Mouse (Mus musculus) limb, embryonic 13.5 days (tissue): ENCODE data around the gene Comt. TPM values are rescaled to one million over a fixed set of nuclear protein-coding genes. Genes with fewer than 3 reads are reported as not detected.
A peak's percentile ranks its signal among the peaks of the same experiment; 100 is the strongest.

Experiments
- ATAC-seq: fragments of 200-750 bp; cut with Nextera tagmentation; 2 replicates; pipeline ENCODE4 v1.8.0; 2017; ENCODE audit warnings: low read depth, moderate number of reproducible peaks, moderate TSS enrichment; ENCODE audit not compliant: low FRiP score
- H3K27ac ChIP-seq: fragments of 300-500 bp; sonication (generic); 2 replicates; pipeline ENCODE4 v1.5.1; 2015; ENCODE audit warnings: inconsistent platforms, mild to moderate bottlenecking, moderate library complexity
- H3K27me3 ChIP-seq: fragments of 300-500 bp; sonication (generic); 2 replicates; pipeline ENCODE4 v1.6.1; 2015; ENCODE audit warnings: mild to moderate bottlenecking, inconsistent platforms
- H3K36me3 ChIP-seq: fragments of 300-500 bp; sonication (generic); 2 replicates; pipeline ENCODE4 v1.6.1; 2015; ENCODE audit warnings: inconsistent platforms, mild to moderate bottlenecking, moderate library complexity
- H3K4me1 ChIP-seq: fragments of 300-500 bp; sonication (generic); 2 replicates; pipeline ENCODE4 v1.6.1; 2015; ENCODE audit warnings: inconsistent platforms
- H3K4me2 ChIP-seq: fragments of 300-500 bp; sonication (generic); replicated peaks from 2 replicates; pipeline ENCODE4 v1.6.1; 2015; ENCODE audit warnings: inconsistent platforms, mild to moderate bottlenecking, moderate library complexity
- H3K4me3 ChIP-seq: fragments of 300-500 bp; sonication (generic); 2 replicates; pipeline ENCODE4 v1.5.1; 2015; ENCODE audit warnings: moderate library complexity, mild to moderate bottlenecking, inconsistent platforms
- H3K9ac ChIP-seq: fragments of 300-500 bp; sonication (generic); 2 replicates; pipeline ENCODE4 v1.6.1; 2015; ENCODE audit warnings: mild to moderate bottlenecking, inconsistent platforms
- H3K9me3 ChIP-seq: fragments of 300-500 bp; sonication (generic); 2 replicates; pipeline ENCODE4 v1.6.1; 2016; ENCODE audit warnings: inconsistent platforms
- WGBS: fragments of 180-500 bp; shearing (Covaris S2); methylation state at CpG from one replicate; pipeline ENCODE4 v1.1.7; 2015; 5-methylcytosine and 5-hydroxymethylcytosine counted together
- polyA plus RNA-seq: library from polyadenylated mRNA; unstranded; fragments of >200 nt; fragmentation: Nextera tagmentation; extraction: Ambion mirVana; gene quantifications from 2 replicates; pipeline ENCODE4 v1.2.1, GENCODE M21; 2015

Gene Comt
- polyA plus RNA-seq, 1 experiment from 2014 or later: 87.4 TPM

DNA sequence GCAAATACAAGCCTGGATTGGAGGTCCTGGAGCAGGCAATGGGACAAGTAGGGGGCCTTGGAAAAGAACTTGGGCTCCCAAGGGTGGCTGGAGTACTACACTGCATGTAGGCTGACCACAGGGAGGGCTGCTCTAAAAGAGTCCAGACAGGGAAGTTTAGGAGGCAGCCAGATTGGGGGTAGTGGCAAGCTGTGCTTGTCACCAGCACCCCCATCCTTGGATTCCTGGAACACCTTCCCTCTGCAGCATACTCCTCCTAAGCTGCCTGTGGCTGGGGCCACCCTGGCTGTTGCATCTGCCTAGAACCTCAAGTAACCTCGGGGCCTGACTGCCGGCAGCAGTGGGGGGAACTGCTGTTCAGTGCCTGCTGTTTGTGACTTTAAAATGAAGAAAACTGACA, 20.8 kb downstream of the Comt start:
- ATAC-seq: no peak
- Histone ChIP-seq H3K9ac (no peak overlapping the region), H3K36me3 (peaks cover 86% of the 10 kb centered on the region), H3K9me3 (no peaks in the 10 kb centered on the region), H3K4me1 (peaks cover 4% of the 10 kb centered on the region), H3K27ac (no peak overlapping the region), H3K4me3 (no peak overlapping the region), H3K4me2 (no peak overlapping the region), H3K27me3 (no peaks in the 10 kb centered on the region)
- 73% methylated on average over 2 of the region's 2 CpGs for WGBS

- no peak overlapping the region for H3K4me2 ChIP-seq
- H3K4me3 ChIP-seq: no peak overlapping the region
- H3K27me3 ChIP-seq: no peaks in the 10 kb centered on the region
- ATAC-seq: no peak
- no peak overlapping the region for H3K9ac ChIP-seq
- H3K36me3 ChIP-seq: peaks cover 86% of the 10 kb centered on the region
- H3K27ac ChIP-seq: no peak overlapping the region
- H3K4me1 ChIP-seq: peaks cover 10% of the 10 kb centered on the region
- H3K9me3 ChIP-seq: no peaks in the 10 kb centered on the region
- WGBS: 87% methylated on average over 13 of the region's 13 CpGs
Measured at GRCm38 (mm10) chr16:18405091-18405854, 21.4 kb downstream of the Comt start.

GRCm38 (mm10) chr16:18403285-18403684, 23.4 kb downstream of the Comt start:
- H3K27me3 ChIP-seq: no peaks in the 10 kb centered on the region
- WGBS: 89% methylated on average over 12 of the region's 12 CpGs
- no peak overlapping the region for H3K4me3 ChIP-seq
- no peak overlapping the region for H3K27ac ChIP-seq
- H3K4me1 ChIP-seq: peaks cover 13% of the 10 kb centered on the region
- H3K36me3 ChIP-seq: peaks cover 88% of the 10 kb centered on the region
- no peak for ATAC-seq
- no peaks in the 10 kb centered on the region for H3K9me3 ChIP-seq
- no peak overlapping the region for H3K9ac ChIP-seq
- no peak overlapping the region for H3K4me2 ChIP-seq

DNA sequence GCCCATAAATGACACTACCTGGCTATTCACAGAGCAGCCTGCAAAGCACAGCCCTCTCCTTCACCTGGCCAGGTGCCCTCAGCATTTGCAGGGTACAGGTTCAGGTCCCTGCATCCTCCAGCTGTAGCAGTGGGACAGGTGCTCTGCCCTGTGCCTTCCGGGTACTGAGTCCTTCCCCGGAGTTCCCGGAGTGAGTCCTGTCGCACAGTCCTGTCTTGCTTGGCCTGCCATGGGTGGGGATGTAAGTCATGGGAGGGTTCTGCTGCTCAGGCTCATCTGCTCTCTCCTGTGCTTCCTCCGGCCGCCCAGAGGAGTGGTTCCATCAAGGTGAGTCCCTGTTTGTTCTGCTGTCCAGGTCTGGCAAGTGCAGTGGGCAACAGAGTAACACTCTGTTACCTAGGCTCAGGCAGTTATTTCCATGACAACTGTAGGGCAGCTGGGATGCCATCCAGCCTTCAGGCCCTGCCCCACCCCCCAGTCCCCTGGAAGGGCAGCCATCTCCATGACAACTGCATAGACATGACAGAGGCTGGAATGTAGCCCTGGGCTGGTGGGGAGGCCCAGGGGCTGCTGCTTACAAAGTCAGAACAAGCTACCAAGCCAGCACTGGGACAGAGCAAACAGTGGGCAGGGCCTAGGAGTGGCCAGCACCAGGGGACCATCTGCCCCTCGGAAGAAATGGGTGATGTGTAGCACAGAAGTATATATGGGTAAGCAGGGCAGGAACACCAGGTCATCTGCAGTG, 26.0 kb downstream of the Comt start:
- no peak for ATAC-seq
- peaks cover 91% of the 10 kb centered on the region for H3K36me3 ChIP-seq
- 46% methylated on average over 7 of the region's 7 CpGs for WGBS
- peaks cover 22% of the 10 kb centered on the region for H3K4me1 ChIP-seq
- H3K9ac ChIP-seq: no peak overlapping the region
- H3K27me3 ChIP-seq: no peaks in the 10 kb centered on the region
- H3K27ac ChIP-seq: peak overlapping the region; percentile 33; the same call in 1 of the 2 replicates
- H3K4me3 ChIP-seq: no peak overlapping the region
- no peaks in the 10 kb centered on the region for H3K9me3 ChIP-seq
- H3K4me2 ChIP-seq: no peak overlapping the region

DNA sequence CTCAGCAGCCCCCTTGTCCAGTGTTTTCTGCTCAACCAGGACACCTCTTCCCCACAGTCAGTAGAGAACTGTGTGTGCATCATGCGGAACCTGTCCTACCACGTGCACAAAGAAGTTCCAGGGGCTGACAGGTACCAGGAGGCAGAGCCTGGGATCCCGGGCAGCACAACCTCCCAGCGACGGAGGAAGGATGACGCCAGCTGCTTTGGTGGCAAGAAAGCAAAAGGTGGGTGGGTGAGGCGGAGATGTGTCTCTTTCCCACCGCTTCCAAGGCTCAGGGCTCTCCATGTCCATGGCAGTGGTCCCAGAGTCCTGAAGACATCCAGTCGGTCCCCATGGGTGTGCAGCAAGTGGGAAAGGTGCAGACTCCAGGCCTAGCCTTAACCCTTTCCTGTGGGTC, 26.6 kb downstream of the Comt start:
- H3K27ac ChIP-seq: no peak overlapping the region
- H3K4me1 ChIP-seq: peaks cover 28% of the 10 kb centered on the region
- H3K9ac ChIP-seq: no peak overlapping the region
- ATAC-seq: no peak
- no peaks in the 10 kb centered on the region for H3K9me3 ChIP-seq
- no peak overlapping the region for H3K4me3 ChIP-seq
- WGBS: 71% methylated on average over 9 of the region's 9 CpGs
- no peak overlapping the region for H3K4me2 ChIP-seq
- peaks cover 85% of the 10 kb centered on the region for H3K36me3 ChIP-seq
- no peaks in the 10 kb centered on the region for H3K27me3 ChIP-seq

- Histone ChIP-seq H3K27me3 (no peaks in the 10 kb centered on the region), H3K27ac (no peak overlapping the region), H3K4me2 (no peak overlapping the region), H3K36me3 (peaks cover 54% of the 10 kb centered on the region), H3K9ac (no peak overlapping the region), H3K4me1 (peaks cover 53% of the 10 kb centered on the region), H3K9me3 (no peaks in the 10 kb centered on the region), H3K4me3 (no peak overlapping the region)
- WGBS: 95% methylated on average over 27 of the region's 27 CpGs
- no peak for ATAC-seq
Measured at GRCm38 (mm10) chr16:18396791-18397621, 29.6 kb downstream of the Comt start.

- Histone ChIP-seq H3K9ac (0 out of 2 replicates have a peak overlapping the region, but pooled peaks have one; percentile 6), H3K4me2 (no peak overlapping the region), H3K4me3 (no peak overlapping the region), H3K4me1 (peaks cover 52% of the 10 kb centered on the region), H3K9me3 (no peaks in the 10 kb centered on the region), H3K27me3 (no peaks in the 10 kb centered on the region), H3K27ac (no peak overlapping the region), H3K36me3 (peaks cover 46% of the 10 kb centered on the region)
- no peak for ATAC-seq
- 78% methylated on average over 2 of the region's 2 CpGs for WGBS
Measured at GRCm38 (mm10) chr16:18396201-18396600, 30.5 kb downstream of the Comt start.

- H3K4me3 ChIP-seq: no peak overlapping the region
- 0 out of 2 replicates have a peak overlapping the region, but pooled peaks have one; percentile 6 for H3K9ac ChIP-seq
- H3K27me3 ChIP-seq: no peaks in the 10 kb centered on the region
- H3K27ac ChIP-seq: no peak overlapping the region
- WGBS: 41% methylated on average over 6 of the region's 7 CpGs
- peaks cover 41% of the 10 kb centered on the region for H3K36me3 ChIP-seq
- no peak overlapping the region for H3K4me2 ChIP-seq
- peaks cover 46% of the 10 kb centered on the region for H3K4me1 ChIP-seq
- H3K9me3 ChIP-seq: no peaks in the 10 kb centered on the region
- ATAC-seq: no peak
Measured at GRCm38 (mm10) chr16:18395620-18396036, 31.0 kb downstream of the Comt start.

DNA sequence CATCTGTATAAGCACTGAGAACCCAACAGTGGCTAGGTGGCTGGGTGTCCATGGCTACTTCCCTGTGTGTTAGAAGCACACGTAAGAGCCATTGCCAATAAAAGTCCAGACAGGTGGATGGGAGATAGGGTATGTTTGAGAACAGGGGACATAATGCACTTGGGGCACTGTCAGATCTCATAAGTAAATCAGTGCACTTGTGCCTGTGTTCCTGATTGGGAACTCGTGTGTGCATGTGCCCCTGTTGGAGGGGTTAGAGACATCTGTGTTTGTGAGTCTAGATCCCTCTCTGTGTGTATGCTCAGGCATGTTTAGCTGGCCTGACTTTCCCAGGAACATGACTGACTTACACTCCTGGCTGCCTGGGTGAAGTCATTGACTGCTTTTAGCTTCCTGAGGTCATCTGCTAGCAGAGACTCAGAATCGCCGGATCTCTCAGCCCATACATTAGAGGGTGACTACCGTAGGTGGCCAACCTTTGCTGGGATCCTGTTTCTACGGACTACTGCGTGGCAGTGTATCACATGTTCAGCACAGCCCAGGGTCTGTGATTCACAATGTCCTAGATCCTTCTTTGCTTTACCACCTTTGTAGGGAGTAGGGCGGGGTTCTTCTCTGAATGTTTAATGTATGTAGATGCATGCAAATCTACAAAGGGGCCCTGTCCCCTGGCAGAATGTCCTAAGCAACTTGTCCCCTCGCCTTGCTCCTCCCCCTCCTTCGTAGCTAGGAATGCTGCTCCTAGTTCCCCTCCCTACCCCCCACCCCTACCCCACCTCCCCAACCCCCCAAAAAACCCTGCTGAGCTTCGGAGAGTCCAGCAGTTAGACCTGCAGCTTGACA, 31.7 kb downstream of the Comt start:
- H3K4me2 ChIP-seq: peak overlapping the region; percentile 12
- 31% methylated on average over 11 of the region's 11 CpGs for WGBS
- no peak for ATAC-seq
- H3K4me3 ChIP-seq: no peak overlapping the region
- H3K36me3 ChIP-seq: peaks cover 34% of the 10 kb centered on the region
- H3K27me3 ChIP-seq: no peaks in the 10 kb centered on the region
- no peaks in the 10 kb centered on the region for H3K9me3 ChIP-seq
- peaks cover 40% of the 10 kb centered on the region for H3K4me1 ChIP-seq
- no peak overlapping the region for H3K9ac ChIP-seq
- no peak overlapping the region; the same call in 1 of the 2 replicates for H3K27ac ChIP-seq

DNA sequence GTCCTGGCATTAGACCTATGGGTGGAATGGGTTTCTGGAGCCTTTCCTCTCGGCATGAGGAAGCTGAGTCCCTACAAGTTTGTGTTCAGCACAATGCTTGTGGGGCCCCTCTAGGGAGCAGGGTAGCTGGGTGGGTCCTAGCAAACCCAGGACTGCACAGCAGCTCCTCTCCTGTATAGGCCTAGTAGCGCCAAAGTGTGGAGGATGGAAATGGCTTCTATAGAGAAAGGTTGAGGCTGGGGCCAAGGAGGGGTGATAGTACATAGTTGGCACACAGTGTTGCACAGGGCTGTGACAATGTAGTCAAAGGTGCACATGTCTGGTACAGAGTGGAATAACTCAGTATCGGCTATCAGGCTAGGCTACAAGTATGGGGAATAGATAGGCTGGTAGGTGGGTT, 32.6 kb downstream of the Comt start:
- no peak for ATAC-seq
- Histone ChIP-seq H3K4me2 (peak overlapping the region; percentile 99), H3K9me3 (no peaks in the 10 kb centered on the region), H3K27me3 (no peaks in the 10 kb centered on the region), H3K4me3 (no peak overlapping the region; the same call in 1 of the 2 replicates), H3K9ac (no peak overlapping the region), H3K27ac (no peak overlapping the region), H3K4me1 (peaks cover 40% of the 10 kb centered on the region), H3K36me3 (peaks cover 25% of the 10 kb centered on the region)
- 85% methylated on average over 3 of the region's 3 CpGs for WGBS

- H3K36me3 ChIP-seq: peaks cover 20% of the 10 kb centered on the region
- H3K4me1 ChIP-seq: peaks cover 43% of the 10 kb centered on the region
- WGBS: 47% methylated on average over 5 of the region's 5 CpGs
- peak overlapping the region; percentile 84; the same call in 1 of the 2 replicates for H3K9ac ChIP-seq
- no peak overlapping the region for H3K27ac ChIP-seq
- peak overlapping the region; percentile 82 for H3K4me3 ChIP-seq
- ATAC-seq: no peak
- no peaks in the 10 kb centered on the region for H3K9me3 ChIP-seq
- H3K27me3 ChIP-seq: no peaks in the 10 kb centered on the region
- peak overlapping the region; percentile 99 for H3K4me2 ChIP-seq
Measured at GRCm38 (mm10) chr16:18393595-18393994, 33.1 kb downstream of the Comt start.
